Mouse (Mus musculus): Measurements from ENCODE around the gene Wdr82. TPM values are rescaled to one million over a fixed set of nuclear protein-coding genes. Genes with fewer than 3 reads are reported as not detected.

Gene Wdr82
- total and polyA plus RNA-seq, 3 experiments = 70.4 to 131 (median 100) TPM

GRCm38 (mm10) chr9:106222994-106223393 lies 52.3 kb downstream of the Wdr82 start (continued):
- TF ChIP-seq BHLHE40 (IDR thresholded peaks at IDR 0.05; ENCODE audit: low read depth, low read length) = peak; percentile 71
- TF ChIP-seq MAFK (IDR thresholded peaks at IDR 0.05; ENCODE audit: insufficient replicate concordance, low read length) = peak; percentile 63; the same call in 1 of the 2 replicates
- TF ChIP-seq ZMIZ1 (IDR thresholded peaks at IDR 0.05; ENCODE audit: low read depth, low read length) = no peak
- peak; percentile 60; the same call in 1 of the 2 replicates for TF ChIP-seq RCOR1 (conservative IDR thresholded peaks at IDR 0.05; ENCODE audit: low read depth, low read length)
- 0 out of 2 replicates have a peak, but pooled peaks have one; percentile 5 for TF ChIP-seq NRF1 (IDR thresholded peaks at IDR 0.05; ENCODE audit: low read depth, low read length)

- H3K27me3 ChIP-seq (replicated peaks) = no peaks in the 10 kb centered on the region
- DNase-seq (ENCODE audit: extremely low read depth) = no peak
- H3K4me1 ChIP-seq (ENCODE audit: control insufficient read depth in 1 of 2, insufficient read depth in 2 of 2) = peaks cover 36 to 59% of the 10 kb centered on the region in 2 experiments
- dilution Hi-C loops (cut with MboI; ENCODE audit: extremely low pct_ligation_motif_present, extremely low pct_unique_long_range_greater_than_20kb, low sequenced_read_pairs) (no loop called here), in situ Hi-C loops (cut with MboI; ENCODE audit: low pct_ligation_motif_present, low pct_unique_long_range_greater_than_20kb, low sequenced_read_pairs) (no loop called here)
- TF ChIP-seq RCOR1 (conservative IDR thresholded peaks at IDR 0.05; ENCODE audit: low read depth, low read length) (no peak), CHD2 (IDR thresholded peaks at IDR 0.05; ENCODE audit: low read length) (no peak), E2F4 (IDR thresholded peaks at IDR 0.05; ENCODE audit: insufficient replicate concordance, low read depth, low read length) (no peak), MEF2A (IDR thresholded peaks at IDR 0.05; ENCODE audit: borderline replicate concordance, low read depth, low read length) (no peak), EP300 (IDR thresholded peaks at IDR 0.05; ENCODE audit: low read length) (no peak), USF1 (IDR thresholded peaks at IDR 0.05; ENCODE audit: low read depth, low read length) (no peak), USF2 (conservative IDR thresholded peaks at IDR 0.05; ENCODE audit: low read depth, low read length) (no peak), GABPA (IDR thresholded peaks at IDR 0.05; ENCODE audit: insufficient replicate concordance, low read depth, low read length) (no peak), ZC3H11A (IDR thresholded peaks at IDR 0.05; ENCODE audit: low read depth, low read length) (no peak), TBP (conservative IDR thresholded peaks at IDR 0.05; ENCODE audit: low read depth, low read length) (no peak), IRF4 (IDR thresholded peaks at IDR 0.05; ENCODE audit: low read depth, low read length) (no peak), UBTF (IDR thresholded peaks at IDR 0.05; ENCODE audit: low read depth, low read length) (no peak)
- H3K79me2 ChIP-seq (replicated peaks; ENCODE audit: control insufficient read depth, extremely low read depth, insufficient read depth, poor library complexity, severe bottlenecking) = no peaks in the 10 kb centered on the region
- peaks cover 28 to 51% of the 10 kb centered on the region in 2 experiments for H3K36me3 ChIP-seq (replicated peaks in 1 of 2; ENCODE audit: control insufficient read depth in 1 of 2, insufficient read depth in 1 of 2, low read length in 1 of 2)
- H3K4me2 ChIP-seq (ENCODE audit: insufficient read depth, low read depth, poor library complexity, severe bottlenecking) = no peak overlapping the region
- H3K9ac ChIP-seq (ENCODE audit: insufficient read depth, low read depth) = no peak overlapping the region
- H3K9me3 ChIP-seq (replicated peaks; ENCODE audit: low read length) = peaks cover 41% of the 10 kb centered on the region
- H3K27ac ChIP-seq (ENCODE audit: insufficient read depth, low read depth) = no peak overlapping the region
- H3K4me3 ChIP-seq (replicated peaks in 1 of 3; ENCODE audit: low read depth in 2 of 3, low read length in 2 of 3, poor library complexity in 1 of 3) = peak overlapping the region in 1 of 3 experiments; percentile 8
These were observed 54.9 kb downstream of the Wdr82 start for GRCm38 (mm10) chr9:106225469-106226150.

GRCm38 (mm10) chr9:106226151-106226682 lies 55.5 kb downstream of the Wdr82 start:
- no peaks in the 10 kb centered on the region for H3K27me3 ChIP-seq (replicated peaks)
- H3K4me2 ChIP-seq (ENCODE audit: insufficient read depth, low read depth, poor library complexity, severe bottlenecking) = no peak overlapping the region
- H3K9ac ChIP-seq (ENCODE audit: insufficient read depth, low read depth) = no peak overlapping the region
- no peak for TF ChIP-seq USF2 (conservative IDR thresholded peaks at IDR 0.05; ENCODE audit: low read depth, low read length)
- no peak for TF ChIP-seq GABPA (IDR thresholded peaks at IDR 0.05; ENCODE audit: insufficient replicate concordance, low read depth, low read length)
- TF ChIP-seq IRF4 (IDR thresholded peaks at IDR 0.05; ENCODE audit: low read depth, low read length) = no peak
- TF ChIP-seq EP300 (IDR thresholded peaks at IDR 0.05; ENCODE audit: low read length) = no peak
- no peak for TF ChIP-seq MEF2A (IDR thresholded peaks at IDR 0.05; ENCODE audit: borderline replicate concordance, low read depth, low read length)
- no peak for TF ChIP-seq SIN3A (IDR thresholded peaks at IDR 0.05; ENCODE audit: low read length)
- no peak for TF ChIP-seq ELF1 (IDR thresholded peaks at IDR 0.05; ENCODE audit: low read depth, low read length)
- no peak for TF ChIP-seq KAT2A (IDR thresholded peaks at IDR 0.05; ENCODE audit: insufficient replicate concordance, low read length)
- TF ChIP-seq RCOR1 (conservative IDR thresholded peaks at IDR 0.05; ENCODE audit: low read depth, low read length) = no peak
- TF ChIP-seq MAZ (IDR thresholded peaks at IDR 0.05; ENCODE audit: low read depth, low read length) = no peak
- no peak for TF ChIP-seq SMC3 (IDR thresholded peaks at IDR 0.05; ENCODE audit: low read depth, low read length)
- no peak for TF ChIP-seq UBTF (IDR thresholded peaks at IDR 0.05; ENCODE audit: low read depth, low read length)
- no peak overlapping the region for H3K27ac ChIP-seq (ENCODE audit: insufficient read depth, low read depth)
- H3K4me1 ChIP-seq (ENCODE audit: control insufficient read depth in 1 of 2, insufficient read depth in 2 of 2) = peaks cover 33 to 59% of the 10 kb centered on the region in 2 experiments
- no peaks in the 10 kb centered on the region for H3K79me2 ChIP-seq (replicated peaks; ENCODE audit: control insufficient read depth, extremely low read depth, insufficient read depth, poor library complexity, severe bottlenecking)
- H3K36me3 ChIP-seq (replicated peaks in 1 of 2; ENCODE audit: control insufficient read depth in 1 of 2, insufficient read depth in 1 of 2, low read length in 1 of 2) = peaks cover 28 to 51% of the 10 kb centered on the region in 2 experiments
- no peak overlapping the region for H3K4me3 ChIP-seq (replicated peaks in 1 of 3; ENCODE audit: low read depth in 2 of 3, low read length in 2 of 3, poor library complexity in 1 of 3)
- peaks cover 41% of the 10 kb centered on the region for H3K9me3 ChIP-seq (replicated peaks; ENCODE audit: low read length)
- DNase-seq (ENCODE audit: extremely low read depth) = no peak
- in situ Hi-C loops (cut with MboI; ENCODE audit: low pct_ligation_motif_present, low pct_unique_long_range_greater_than_20kb, low sequenced_read_pairs) = no loop called here
- dilution Hi-C loops (cut with MboI; ENCODE audit: extremely low pct_ligation_motif_present, extremely low pct_unique_long_range_greater_than_20kb, low sequenced_read_pairs) = no loop called here
